Mouse (Mus musculus) liver, embryonic 14.5 days (tissue): ENCODE data around the gene Fgfr2. TPM values are rescaled to one million over a fixed set of nuclear protein-coding genes. Genes with fewer than 3 reads are reported as not detected.

Experiments
- ATAC-seq: fragments of 200-750 bp; cut with Nextera tagmentation; 2 replicates; pipeline ENCODE4 v1.8.0; 2017; ENCODE audit warnings: moderate number of reproducible peaks, mild to moderate bottlenecking, moderate library complexity; ENCODE audit not compliant: insufficient read depth
- DNase-seq, 3 experiments: peaks; one replicate each; pipeline ENCODE4 v3.0.0-alpha.2; 2012 to 2013; ENCODE audit warnings: low read depth in 3 of 3, low spot score in 3 of 3
- H3K27ac ChIP-seq: fragments of 300-500 bp; sonication (generic); 2 replicates; pipeline ENCODE4 v1.5.1; 2014; ENCODE audit warnings: moderate library complexity, mild to moderate bottlenecking, control low read depth, inconsistent platforms
- H3K27me3 ChIP-seq: fragments of 300-500 bp; sonication (generic); 2 replicates; pipeline ENCODE4 v1.6.1; 2014; ENCODE audit warnings: mild to moderate bottlenecking, low read length, moderate library complexity; ENCODE audit not compliant: control insufficient read depth, insufficient read depth
- H3K36me3 ChIP-seq: fragments of 300-500 bp; sonication (generic); replicated peaks from 2 replicates; pipeline ENCODE4 v1.6.1; 2014; ENCODE audit warnings: low read depth; ENCODE audit not compliant: control insufficient read depth, insufficient read depth
- H3K4me1 ChIP-seq, 2 experiments: fragments of 200-500 bp in 1 of 2; fragments of 300-500 bp in 1 of 2; sonication (generic) in 1 of 2; replicated peaks; 2 replicates each; pipeline ENCODE4 v1.6.1; 2012 to 2014; ENCODE audit warnings: antibody characterized with exemption in 1 of 2, inconsistent platforms in 1 of 2, low read length in 1 of 2; ENCODE audit not compliant: control insufficient read depth in 2 of 2, insufficient read depth in 2 of 2
- H3K4me2 ChIP-seq: fragments of 300-500 bp; sonication (generic); 2 replicates; pipeline ENCODE4 v1.6.1; 2014; ENCODE audit warnings: low read depth, mild to moderate bottlenecking, control low read depth, moderate library complexity
- H3K4me3 ChIP-seq, 2 experiments: fragments of 200-500 bp in 1 of 2; fragments of 300-500 bp in 1 of 2; sonication (generic) in 1 of 2; 2 replicates each; pipeline ENCODE4 v1.5.1; 2012 to 2014; ENCODE audit warnings: low read depth in 2 of 2, low read length in 2 of 2, mild to moderate bottlenecking in 2 of 2, control low read depth in 1 of 2, inconsistent platforms in 1 of 2, moderate library complexity in 1 of 2; ENCODE audit not compliant: insufficient read depth in 1 of 2
- H3K9ac ChIP-seq: fragments of 300-500 bp; sonication (generic); replicated peaks from 2 replicates; pipeline ENCODE4 v1.6.1; 2014; ENCODE audit warnings: mild to moderate bottlenecking, control low read depth, moderate library complexity
- H3K9me3 ChIP-seq: fragments of 300-500 bp; sonication (generic); 2 replicates; pipeline ENCODE4 v1.6.1; 2016; ENCODE audit warnings: low read length, mixed read lengths; ENCODE audit not compliant: control insufficient read depth
- CTCF ChIP-seq: IDR thresholded peaks from 2 replicates; pipeline ENCODE4 v1.5.1; 2016; ENCODE audit warnings: antibody characterized with exemption, low read depth, control low read depth
- EP300 ChIP-seq: IDR thresholded peaks from 2 replicates; pipeline ENCODE4 v1.6.1; 2016; ENCODE audit warnings: antibody characterized with exemption, low read depth
- WGBS: fragments of 180-500 bp; shearing (Covaris S2); extraction: QIAGEN DNeasy Blood & Tissue Kit; methylation state at CpG from one replicate; pipeline ENCODE4 v1.1.7; 2014; ENCODE audit not compliant: insufficient replicate concordance; 5-methylcytosine and 5-hydroxymethylcytosine counted together
- polyA plus RNA-seq, 2 experiments: library from polyadenylated mRNA; depleted of rRNA in 1 of 2; stranded (reverse) in 1 of 2; unstranded in 1 of 2; fragments of >200 nt; fragmentation: Nextera tagmentation in 1 of 2; extraction: Ambion mirVana in 1 of 2; gene quantifications; 2 replicates each; pipeline versions ENCODE4 v1.2.1 to v1.2.3; 2012 to 2014

The Fgfr2 gene
- polyA plus RNA-seq, 2 experiments = 7.9 to 8.8 TPM

GRCm38 (mm10) chr7:130862501-130862900, 2260.6 kb downstream of the Fgfr2 start:
- Histone ChIP-seq H3K27me3 (peaks cover 24% of the 10 kb centered on the region), H3K27ac (no peak overlapping the region), H3K4me1 (no peaks in the 10 kb centered on the region), H3K9ac (no peak overlapping the region), H3K4me2 (no peak overlapping the region), H3K36me3 (no peaks in the 10 kb centered on the region), H3K9me3 (no peaks in the 10 kb centered on the region), H3K4me3 (no peak overlapping the region)
- TF ChIP-seq EP300 (no peak), CTCF (no peak)
- ATAC-seq (no peak), DNase-seq (no peak)
- 56% methylated on average over 1 of the region's 1 CpGs for WGBS

- H3K4me1 ChIP-seq = no peaks in the 10 kb centered on the region
- H3K9ac ChIP-seq = no peak overlapping the region
- no peak overlapping the region for H3K4me2 ChIP-seq
- WGBS = 49% methylated on average over 11 of the region's 11 CpGs
- ATAC-seq (no peak), DNase-seq (no peak)
- H3K9me3 ChIP-seq = no peaks in the 10 kb centered on the region
- peaks cover 13% of the 10 kb centered on the region for H3K27me3 ChIP-seq
- H3K4me3 ChIP-seq = no peak overlapping the region
- no peak for TF ChIP-seq EP300
- TF ChIP-seq CTCF = no peak
- H3K36me3 ChIP-seq = no peaks in the 10 kb centered on the region
- H3K27ac ChIP-seq = no peak overlapping the region
Measured at GRCm38 (mm10) chr7:130860721-130861142, 2262.4 kb downstream of the Fgfr2 start.

GRCm38 (mm10) chr7:130859926-130860325, 2263.2 kb downstream of the Fgfr2 start:
- no peak for DNase-seq
- Histone ChIP-seq H3K4me1 (no peaks in the 10 kb centered on the region), H3K9ac (no peak overlapping the region), H3K36me3 (no peaks in the 10 kb centered on the region), H3K27me3 (peaks cover 5% of the 10 kb centered on the region; the same call in 1 of the 2 replicates), H3K4me2 (no peak overlapping the region), H3K4me3 (no peak overlapping the region), H3K9me3 (no peaks in the 10 kb centered on the region), H3K27ac (no peak overlapping the region)
- ATAC-seq = no peak
- 37% methylated on average over 4 of the region's 5 CpGs for WGBS
- TF ChIP-seq CTCF (no peak), EP300 (no peak)

GRCm38 (mm10) chr7:130857973-130858372, 2265.2 kb downstream of the Fgfr2 start:
- H3K9me3 ChIP-seq = no peaks in the 10 kb centered on the region
- H3K36me3 ChIP-seq = no peaks in the 10 kb centered on the region
- 23% methylated on average over 6 of the region's 6 CpGs for WGBS
- no peak for TF ChIP-seq CTCF
- TF ChIP-seq EP300 = no peak
- no peak overlapping the region for H3K4me3 ChIP-seq
- H3K9ac ChIP-seq = no peak overlapping the region
- H3K27ac ChIP-seq = no peak overlapping the region
- DNase-seq = no peak
- H3K27me3 ChIP-seq = no peaks in the 10 kb centered on the region
- no peak for ATAC-seq
- H3K4me1 ChIP-seq = no peaks in the 10 kb centered on the region
- no peak overlapping the region for H3K4me2 ChIP-seq

- no peak for TF ChIP-seq EP300
- TF ChIP-seq CTCF = no peak
- no peaks in the 10 kb centered on the region for H3K27me3 ChIP-seq
- no peak overlapping the region for H3K27ac ChIP-seq
- H3K4me1 ChIP-seq = no peaks in the 10 kb centered on the region
- H3K4me2 ChIP-seq = no peak overlapping the region
- no peak for DNase-seq
- H3K9ac ChIP-seq = no peak overlapping the region
- WGBS = 32% methylated on average over 3 of the region's 3 CpGs
- H3K4me3 ChIP-seq = no peak overlapping the region
- H3K36me3 ChIP-seq = no peaks in the 10 kb centered on the region
- no peaks in the 10 kb centered on the region for H3K9me3 ChIP-seq
- ATAC-seq = no peak
Measured at GRCm38 (mm10) chr7:130855681-130856080, 2267.5 kb downstream of the Fgfr2 start.
